Mouse (Mus musculus) midbrain, embryonic 11.5 days (tissue): ENCODE results near the gene Sugct. TPM values are rescaled to one million over a fixed set of nuclear protein-coding genes. Genes with fewer than 3 reads are reported as not detected.

ENCODE experiments used
- ATAC-seq: fragments of 200-750 bp; cut with Nextera tagmentation; 2 replicates; pipeline ENCODE4 v1.8.0; 2017; ENCODE audit warnings: moderate TSS enrichment, moderate library complexity; ENCODE audit not compliant: low FRiP score
- DNase-seq: peaks from one replicate; pipeline ENCODE4 v3.0.0; 2015; ENCODE audit warnings: low spot score; ENCODE audit errors: missing footprints
- H3K27ac ChIP-seq: fragments of 300-500 bp; sonication (generic); 2 replicates; pipeline ENCODE4 v1.5.1; 2014; ENCODE audit warnings: low read depth, low read length
- H3K27me3 ChIP-seq: fragments of 300-500 bp; sonication (generic); 2 replicates; pipeline ENCODE4 v1.6.1; 2014; ENCODE audit warnings: mild to moderate bottlenecking, low read length, moderate library complexity, mixed read lengths; ENCODE audit not compliant: control insufficient read depth, insufficient read depth
- H3K36me3 ChIP-seq: fragments of 300-500 bp; sonication (generic); 2 replicates; pipeline ENCODE4 v1.6.1; 2014; ENCODE audit warnings: mild to moderate bottlenecking, low read length, moderate library complexity, mixed read lengths; ENCODE audit not compliant: control insufficient read depth, insufficient read depth
- H3K4me1 ChIP-seq: fragments of 300-500 bp; sonication (generic); 2 replicates; pipeline ENCODE4 v1.6.1; 2014; ENCODE audit warnings: low read length; ENCODE audit not compliant: control insufficient read depth, insufficient read depth
- H3K4me2 ChIP-seq: fragments of 300-500 bp; sonication (generic); 2 replicates; pipeline ENCODE4 v1.6.1; 2014; ENCODE audit warnings: mild to moderate bottlenecking, moderate library complexity
- H3K4me3 ChIP-seq: fragments of 300-500 bp; sonication (generic); 2 replicates; pipeline ENCODE4 v1.5.1; 2014; ENCODE audit warnings: low read depth, low read length
- H3K9ac ChIP-seq: fragments of 300-500 bp; sonication (generic); 2 replicates; pipeline ENCODE4 v1.6.1; 2014; ENCODE audit warnings: low read length
- H3K9me3 ChIP-seq: fragments of 300-500 bp; sonication (generic); 2 replicates; pipeline ENCODE4 v1.6.1; 2016; ENCODE audit warnings: low read length; ENCODE audit not compliant: control insufficient read depth
- WGBS: fragments of 180-500 bp; shearing (Covaris S2); extraction: QIAGEN DNeasy Blood & Tissue Kit; methylation state at CpG from one replicate; pipeline ENCODE4 v1.1.7; 2014; 5-methylcytosine and 5-hydroxymethylcytosine counted together
- polyA plus RNA-seq: library from polyadenylated mRNA; unstranded; fragments of >200 nt; fragmentation: Nextera tagmentation; extraction: Ambion mirVana; gene quantifications from 2 replicates; pipeline ENCODE4 v1.2.1, GENCODE M21; 2014

Sugct gene
- polyA plus RNA-seq, 1 experiment from 2014 or later = 3.3 TPM

- ATAC-seq = no peak
- Histone ChIP-seq H3K27me3 (no peaks in the 10 kb centered on the region), H3K4me1 (no peaks in the 10 kb centered on the region)
Observed at GRCm38 (mm10) chr13:16825619-16826018, 869.7 kb downstream of the Sugct start.

GRCm38 (mm10) chr13:16821785-16822184 is 873.6 kb downstream of the Sugct start:
- H3K4me1 ChIP-seq = no peaks in the 10 kb centered on the region
- DNase-seq = no peak
- no peak overlapping the region for H3K27ac ChIP-seq
- H3K4me2 ChIP-seq = no peak overlapping the region
- no peak overlapping the region for H3K9ac ChIP-seq
- H3K4me3 ChIP-seq = no peak overlapping the region
- H3K27me3 ChIP-seq = no peaks in the 10 kb centered on the region
- ATAC-seq = no peak
- 92% methylated on average over 4 of the region's 4 CpGs for WGBS
- H3K36me3 ChIP-seq = no peaks in the 10 kb centered on the region
- no peaks in the 10 kb centered on the region for H3K9me3 ChIP-seq

More at GRCm38 (mm10) chr13:16825619-16826018, 869.7 kb downstream of the Sugct start:
- DNase-seq = no peak
- H3K9me3 ChIP-seq = no peaks in the 10 kb centered on the region
- H3K9ac ChIP-seq = no peak overlapping the region
- H3K36me3 ChIP-seq = no peaks in the 10 kb centered on the region
- WGBS = 74% methylated on average over 6 of the region's 6 CpGs
- H3K4me2 ChIP-seq = no peak overlapping the region
- H3K27ac ChIP-seq = no peak overlapping the region
- no peak overlapping the region for H3K4me3 ChIP-seq

- no peak for ATAC-seq
- WGBS = 74% methylated on average over 6 of the region's 6 CpGs
- Histone ChIP-seq H3K4me3 (no peak overlapping the region), H3K27me3 (no peaks in the 10 kb centered on the region), H3K4me1 (no peaks in the 10 kb centered on the region), H3K36me3 (no peaks in the 10 kb centered on the region), H3K4me2 (no peak overlapping the region), H3K9me3 (no peaks in the 10 kb centered on the region), H3K9ac (no peak overlapping the region), H3K27ac (no peak overlapping the region)
- no peak for DNase-seq
Observed at GRCm38 (mm10) chr13:16817471-16817870, 877.9 kb downstream of the Sugct start.

GRCm38 (mm10) chr13:16816747-16817146 is 878.6 kb downstream of the Sugct start:
- H3K27ac ChIP-seq = no peak overlapping the region
- ATAC-seq = no peak
- no peak overlapping the region for H3K9ac ChIP-seq
- no peak for DNase-seq
- H3K4me1 ChIP-seq = no peaks in the 10 kb centered on the region
- no peak overlapping the region for H3K4me2 ChIP-seq
- H3K36me3 ChIP-seq = no peaks in the 10 kb centered on the region
- H3K27me3 ChIP-seq = no peaks in the 10 kb centered on the region
- H3K4me3 ChIP-seq = no peak overlapping the region
- WGBS = 84% methylated on average over 5 of the region's 5 CpGs
- H3K9me3 ChIP-seq = no peaks in the 10 kb centered on the region

DNA sequence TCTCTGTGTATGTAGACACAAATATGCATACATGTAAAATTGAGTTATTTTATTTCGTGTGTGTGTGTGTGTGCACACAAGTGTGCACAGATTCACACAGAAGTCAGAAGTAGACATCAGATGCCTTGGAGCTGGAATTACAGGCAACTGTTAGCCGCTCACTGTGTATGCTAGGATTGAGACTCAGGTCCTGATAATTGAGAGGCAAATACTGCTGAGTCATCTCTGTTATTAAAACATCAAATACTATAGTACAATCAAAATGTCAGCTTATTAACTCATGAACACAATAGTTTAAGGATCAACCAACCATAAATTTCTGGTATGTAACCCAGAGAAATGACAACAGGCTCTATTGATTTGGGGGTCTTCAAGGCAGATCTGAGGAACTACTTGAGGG is 883.1 kb downstream of the Sugct start:
- WGBS = 83% methylated on average over 2 of the region's 2 CpGs
- H3K27ac ChIP-seq = no peak overlapping the region
- H3K4me1 ChIP-seq = no peaks in the 10 kb centered on the region
- H3K36me3 ChIP-seq = no peaks in the 10 kb centered on the region
- no peak overlapping the region for H3K9ac ChIP-seq
- no peak overlapping the region for H3K4me2 ChIP-seq
- ATAC-seq = no peak
- no peak overlapping the region for H3K4me3 ChIP-seq
- peak; percentile 12 for DNase-seq
- H3K27me3 ChIP-seq = no peaks in the 10 kb centered on the region
- H3K9me3 ChIP-seq = no peaks in the 10 kb centered on the region

Other genes with a start within 250 kb of the Sugct start
- gene Mplkip, start 361 bp downstream of the Sugct start, polyA plus RNA-seq = 59.5 and 60.0 TPM in 2 replicates
- 15.8 and 17.1 TPM in 2 replicates for gene Cdk13, start 109.5 kb upstream of the Sugct start, polyA plus RNA-seq
- 137 and 138 TPM in 2 replicates for gene Rala, start 248.7 kb upstream of the Sugct start, polyA plus RNA-seq